Mouse (Mus musculus): ENCODE results near the gene Ifna12.
"Not testable (repeated sequence)": the region's sequence is repeated elsewhere in the genome, so short reads cannot be mapped to it uniquely, and the experiment has no call there.

Ifna12 gene

GRCm38 (mm10) chr4:88603276-88603675 lies at the start of gene Ifna12:
Ifna12 (minus strand) TSS chr4:88603376.
- no peak for DNase-seq (ENCODE audit: low spot score in 2 of 2)

GRCm38 (mm10) chr4:88644359-88644758 lies 41.2 kb upstream of the Ifna12 start, which contains the start of gene Ifna13:
Ifna13 (minus strand) TSS chr4:88644459.
- DNase-seq (ENCODE audit: low spot score in 2 of 2), result no peak

DNA sequence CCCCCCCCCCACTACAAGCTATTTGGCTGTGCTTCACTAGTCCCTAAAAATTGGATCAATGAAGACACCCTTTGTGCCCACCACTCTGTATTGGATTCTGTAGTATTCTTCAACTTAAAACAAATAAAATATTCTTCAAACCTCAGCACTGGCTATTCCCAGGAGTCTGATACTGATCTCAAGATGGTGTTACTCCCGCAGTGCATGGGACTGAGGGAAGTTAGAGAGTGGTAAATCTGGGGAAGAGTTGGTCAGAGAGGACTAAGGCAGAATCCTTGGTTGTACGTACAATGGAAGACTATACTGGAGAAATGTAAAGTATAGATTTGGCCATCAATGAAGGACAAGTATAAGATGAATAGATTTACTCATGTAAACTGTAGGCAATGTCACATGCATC lies 39.4 kb upstream of the Ifna12 start:
- no peak for DNase-seq (ENCODE audit: low spot score in 2 of 2)

DNA sequence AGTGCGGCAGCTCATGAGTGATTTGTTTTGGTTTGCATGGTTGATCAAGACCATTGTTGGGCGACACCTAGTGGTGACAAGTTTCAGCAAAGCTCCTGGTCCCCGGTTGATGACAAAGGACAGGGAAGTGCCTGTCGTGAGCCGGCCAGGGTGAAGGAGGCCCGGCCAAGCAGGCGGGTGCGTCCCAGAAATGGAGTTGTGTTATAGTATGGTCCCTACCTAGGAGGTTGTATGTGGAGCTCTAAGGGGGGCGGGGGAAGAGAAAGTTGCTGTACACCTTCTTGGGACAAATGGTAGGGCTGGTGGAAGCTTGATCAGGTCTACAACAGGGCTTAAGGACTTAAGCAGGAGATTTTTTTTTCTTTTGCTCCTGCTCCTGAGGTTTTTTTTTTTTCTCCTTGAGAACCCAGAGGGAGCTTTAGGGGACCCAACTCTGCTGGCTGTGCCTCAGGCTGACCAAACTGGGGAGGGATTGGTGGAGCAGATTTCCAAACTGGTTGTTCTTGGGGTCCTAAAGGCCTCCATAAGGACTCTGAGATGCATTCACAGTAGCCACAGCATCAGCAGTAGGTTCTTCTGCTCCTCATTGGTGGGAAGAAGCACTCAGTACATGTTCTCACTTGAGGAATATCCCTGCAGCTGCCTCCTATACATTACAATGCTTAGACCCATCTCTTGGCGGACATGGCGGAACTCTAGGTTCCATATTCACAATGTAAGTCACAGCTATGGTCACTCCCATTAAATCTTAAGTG lies 38.1 kb upstream of the Ifna12 start:
- DNase-seq (ENCODE audit: low spot score in 2 of 2), result peak; percentile 35 to 90

DNA sequence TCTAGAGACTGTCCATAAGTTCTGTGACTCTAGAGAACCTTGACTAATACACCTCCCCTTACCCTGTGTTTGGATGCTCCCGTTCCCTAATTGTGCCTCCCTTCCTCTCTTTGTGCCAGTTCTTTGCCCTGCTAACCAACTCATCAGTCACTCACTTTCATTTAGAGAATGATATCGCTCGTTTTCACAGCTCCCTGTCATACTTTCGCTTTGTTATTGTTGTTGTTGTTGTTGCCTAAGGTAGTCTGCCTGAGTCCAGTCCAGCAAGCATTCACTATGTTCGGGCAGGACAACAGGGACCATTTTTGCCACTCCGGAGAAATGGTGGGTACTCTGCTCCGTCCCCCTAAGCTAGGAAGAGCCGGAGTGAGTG lies 37.5 kb upstream of the Ifna12 start:
- DNase-seq (ENCODE audit: low spot score in 2 of 2), result no peak

GRCm38 (mm10) chr4:88634311-88634710 lies 31.1 kb upstream of the Ifna12 start, which contains the start of gene C87499:
C87499 (minus strand) TSS chr4:88634411.
- DNase-seq (ENCODE audit: low spot score in 2 of 2), result no peak

DNA sequence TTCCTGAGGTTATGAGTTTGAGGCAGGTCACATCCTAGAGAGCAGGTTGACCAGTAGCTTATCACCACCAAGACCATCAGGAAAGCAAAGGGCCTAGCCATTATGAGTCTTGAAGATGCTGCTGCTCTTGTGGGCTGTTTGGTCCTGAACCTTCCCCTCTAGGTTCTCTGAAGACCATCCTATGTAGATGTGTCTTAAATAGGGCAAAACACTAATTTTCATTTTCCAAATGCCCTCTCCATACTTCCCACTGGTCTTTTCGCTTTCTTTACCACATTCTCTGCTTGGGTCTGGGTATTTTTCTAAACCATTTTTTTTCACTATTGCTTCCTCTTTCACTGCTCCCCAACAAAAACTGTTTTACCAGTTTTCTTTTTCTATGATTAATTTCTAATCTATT lies 10.9 kb downstream of the Ifna12 start, which contains the start of gene Ifna9:
Ifna9 (minus strand) TSS at position 101 of the 400 bp plus-strand sequence.
- no peak for DNase-seq (ENCODE audit: low spot score in 2 of 2)

GRCm38 (mm10) chr4:88571698-88572097 lies 31.5 kb downstream of the Ifna12 start, which contains the start of gene Ifna14:
Ifna14 (minus strand) TSS chr4:88571798.
- no peak for DNase-seq (ENCODE audit: low spot score in 2 of 2)

DNA sequence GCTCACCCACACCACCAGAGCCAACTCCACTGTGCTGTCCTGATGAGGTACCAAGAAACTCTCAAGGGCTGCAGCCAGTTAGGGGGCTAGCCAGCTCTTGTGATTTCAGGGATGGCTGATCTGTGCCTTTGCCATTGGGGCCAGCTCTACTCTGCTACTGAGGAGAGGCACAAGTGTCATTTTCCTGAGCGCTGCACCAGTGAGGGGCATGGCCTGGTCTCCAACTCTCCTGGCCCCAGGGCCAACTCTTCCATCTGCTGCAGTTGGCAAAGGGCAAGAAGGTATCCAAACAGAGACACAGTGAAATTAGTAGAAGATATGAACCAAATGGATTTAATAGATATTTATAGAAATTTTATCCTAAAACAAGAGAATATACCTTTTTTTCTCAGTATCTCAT lies 41.4 kb downstream of the Ifna12 start:
- no peak for DNase-seq (ENCODE audit: low spot score in 2 of 2)

DNA sequence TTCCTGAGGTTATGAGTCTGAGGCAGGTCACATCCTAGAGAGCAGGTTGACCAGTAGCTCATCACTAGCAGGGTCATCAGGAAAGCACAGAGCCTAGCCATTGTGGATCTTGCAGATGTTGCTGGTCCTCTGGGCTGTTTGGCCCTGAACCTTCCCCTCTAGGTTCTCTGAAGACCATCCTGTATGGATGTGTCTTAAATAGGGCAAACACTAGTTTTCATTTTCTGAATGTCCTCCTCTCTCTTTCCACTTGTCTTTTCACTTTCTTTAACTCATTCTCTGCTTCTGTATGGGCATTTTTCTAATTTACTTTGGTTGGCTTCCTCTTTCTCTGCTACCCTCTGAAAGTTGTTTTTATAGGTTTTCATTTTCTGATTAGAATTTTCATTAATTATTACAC lies 45.0 kb downstream of the Ifna12 start, which contains the start of gene Ifna15:
Ifna15 (minus strand) TSS at position 101 of the 400 bp plus-strand sequence.
- not testable (repeated sequence) for DNase-seq (ENCODE audit: low spot score in 2 of 2)

Measured in left cerebral cortex, adult 9 months (tissue).